ENCODE assay signal across 8 mouse cellular contexts in genomic region chr6:136913384-136914126, GRCm38 (mm10). TPM values are rescaled to one million over a fixed set of nuclear protein-coding genes. Genes with fewer than 3 reads are reported as not detected.
DNase-seq lines count a peak whose midpoint lies in the region; ATAC-seq and TF ChIP-seq lines count a peak whose summit lies in the region.

No protein-coding gene starts in this region.

- peak; percentile 66 for DNase-seq in brain, embryonic 14.5 days (ENCODE audit: low read depth)
- peak; percentile 30 for DNase-seq in forebrain, embryonic 10.5 days (ENCODE audit: extremely low spot score, low spot score)
- peak; percentile 41 to 60 for DNase-seq in heart, postnatal 36 days
- no peak for DNase-seq in cerebellum, adult 9-10 months
- no peak for DNase-seq in layer of hippocampus, postnatal 10 days (ENCODE audit: low spot score in 2 of 2)
- no peak for DNase-seq in thymus, adult 18-20 months

- peak overlapping the region; percentile 57 for H3K4me2 ChIP-seq in limb, embryonic 13.5 days (replicated peaks)
- H3K4me2 ChIP-seq in midbrain, embryonic 15.5 days, result peak overlapping the region; percentile 51

- no peak for TF ChIP-seq POLR2A in brain, embryonic 14.5 days (IDR thresholded peaks at IDR 0.05; ENCODE audit: borderline replicate concordance, extremely low read depth, insufficient read depth, insufficient read length, poor library complexity, severe bottlenecking)

- ATAC-seq in limb, embryonic 13.5 days (ENCODE audit: low FRiP score, low read depth), result peak; percentile 83
- ATAC-seq in midbrain, embryonic 15.5 days (replicated peaks), result peak; percentile 63

- H3K9ac ChIP-seq in limb, embryonic 13.5 days, result peak overlapping the region; percentile 43; the same call in 1 of the 2 replicates
- peak overlapping the region; percentile 20; the same call in 1 of the 2 replicates for H3K9ac ChIP-seq in midbrain, embryonic 15.5 days

- 0 out of 2 replicates have a peak, but pooled peaks cover 5% of the 10 kb centered on the region for H3K27me3 ChIP-seq in forebrain, embryonic 10.5 days (ENCODE audit: poor library complexity, severe bottlenecking)
- no peaks in the 10 kb centered on the region for H3K27me3 ChIP-seq in limb, embryonic 13.5 days
- H3K27me3 ChIP-seq in midbrain, embryonic 15.5 days (replicated peaks), result no peaks in the 10 kb centered on the region

- H3K4me1 ChIP-seq in forebrain, embryonic 10.5 days, result peaks cover 18% of the 10 kb centered on the region
- peaks cover 40% of the 10 kb centered on the region for H3K4me1 ChIP-seq in limb, embryonic 13.5 days
- H3K4me1 ChIP-seq in midbrain, embryonic 15.5 days, result peaks cover 7% of the 10 kb centered on the region; the same call in 1 of the 2 replicates

- H3K36me3 ChIP-seq in forebrain, embryonic 10.5 days (replicated peaks), result no peaks in the 10 kb centered on the region
- H3K36me3 ChIP-seq in limb, embryonic 13.5 days, result no peaks in the 10 kb centered on the region
- no peaks in the 10 kb centered on the region for H3K36me3 ChIP-seq in midbrain, embryonic 15.5 days (replicated peaks)

- WGBS in forebrain, embryonic 10.5 days, result 16% methylated on average over 18 of the region's 18 CpGs
- WGBS in limb, embryonic 13.5 days, result 6% methylated on average over 18 of the region's 18 CpGs
- whole genome bisulfite sequencing in midbrain, embryonic 15.5 days, result 15% methylated on average over 18 of the region's 18 CpGs

- intact Hi-C loops in heart, postnatal 36 days (cut with DNase I), result no loop called here

- H3K4me3 ChIP-seq in forebrain, embryonic 10.5 days, result peak overlapping the region; percentile 36
- peak overlapping the region; percentile 21 for H3K4me3 ChIP-seq in limb, embryonic 13.5 days
- peak overlapping the region; percentile 25 for H3K4me3 ChIP-seq in midbrain, embryonic 15.5 days

- no peak for TF ChIP-seq CTCF in brain, embryonic 14.5 days (IDR thresholded peaks at IDR 0.05; ENCODE audit: borderline replicate concordance, extremely low read depth, insufficient read depth, insufficient read length)

- H3K9me3 ChIP-seq in forebrain, embryonic 10.5 days, result no peaks in the 10 kb centered on the region
- H3K9me3 ChIP-seq in limb, embryonic 13.5 days, result no peaks in the 10 kb centered on the region
- H3K9me3 ChIP-seq in midbrain, embryonic 15.5 days, result no peaks in the 10 kb centered on the region

- peak overlapping the region; percentile 42; the same call in 1 of the 2 replicates for H3K27ac ChIP-seq in forebrain, embryonic 10.5 days
- peak overlapping the region; percentile 85 for H3K27ac ChIP-seq in limb, embryonic 13.5 days
- no peak overlapping the region for H3K27ac ChIP-seq in midbrain, embryonic 15.5 days

RNA-seq across cellular contexts. Expression of gene Erp27, which starts 8.4 kb away (rescaled TPM):
- polyA plus RNA-seq in brain, embryonic 14.5 days (2012; rRNA removed), result 0.08 and 0.21 TPM in 2 replicates
- not detected in 2 replicates for polyA plus RNA-seq in forebrain, embryonic 10.5 days (2016; fragmentation: Nextera tagmentation; extraction: Ambion mirVana)
- total RNA-seq in heart, postnatal 36 days (2021), result not detected
- polyA plus RNA-seq in limb, embryonic 13.5 days (2015; fragmentation: Nextera tagmentation; extraction: Ambion mirVana), result 0.28 and 0.46 TPM in 2 replicates
- not detected in 2 replicates for polyA plus RNA-seq in midbrain, embryonic 15.5 days (2015; fragmentation: Nextera tagmentation; extraction: Ambion mirVana)
- total RNA-seq in layer of hippocampus, postnatal 10 days (2021), result under 1 TPM; 0.57 to 0.76 TPM

RNA-seq across cellular contexts. Expression of gene Pde6h, which starts 10.1 kb away (rescaled TPM):
- 0.14 TPM in 1 of 2 replicates, not detected in the other for polyA plus RNA-seq in brain, embryonic 14.5 days (2012; rRNA removed)
- polyA plus RNA-seq in forebrain, embryonic 10.5 days (2016; fragmentation: Nextera tagmentation; extraction: Ambion mirVana), result not detected in 2 replicates
- total RNA-seq in heart, postnatal 36 days (2021), result not detected
- polyA plus RNA-seq in limb, embryonic 13.5 days (2015; fragmentation: Nextera tagmentation; extraction: Ambion mirVana), result 0.18 and 0.63 TPM in 2 replicates
- polyA plus RNA-seq in midbrain, embryonic 15.5 days (2015; fragmentation: Nextera tagmentation; extraction: Ambion mirVana), result not detected in 2 replicates
- total RNA-seq in layer of hippocampus, postnatal 10 days (2021), result 1 to 10 TPM in 1 of 2 experiments, under 1 TPM in 1; 0.71 to 1.3 TPM

RNA-seq across cellular contexts. Expression of gene Arhgdib, which starts 28.1 kb away (rescaled TPM):
- 17.3 and 23.0 TPM in 2 replicates for polyA plus RNA-seq in brain, embryonic 14.5 days (2012; rRNA removed)
- 22.0 and 25.3 TPM in 2 replicates for polyA plus RNA-seq in forebrain, embryonic 10.5 days (2016; fragmentation: Nextera tagmentation; extraction: Ambion mirVana)
- 10 to 100 TPM; 25.5 to 27.2 TPM for total RNA-seq in heart, postnatal 36 days (2021)
- 75.3 and 78.3 TPM in 2 replicates for polyA plus RNA-seq in limb, embryonic 13.5 days (2015; fragmentation: Nextera tagmentation; extraction: Ambion mirVana)
- polyA plus RNA-seq in midbrain, embryonic 15.5 days (2015; fragmentation: Nextera tagmentation; extraction: Ambion mirVana), result 15.3 and 16.4 TPM in 2 replicates
- 10 to 100 TPM; 17.4 to 18.4 TPM for total RNA-seq in layer of hippocampus, postnatal 10 days (2021)

RNA-seq across cellular contexts. Expression of gene Mgp, which starts 37.9 kb away (rescaled TPM):
- 8.8 and 11.5 TPM in 2 replicates for polyA plus RNA-seq in brain, embryonic 14.5 days (2012; rRNA removed)
- 0.50 and 0.91 TPM in 2 replicates for polyA plus RNA-seq in forebrain, embryonic 10.5 days (2016; fragmentation: Nextera tagmentation; extraction: Ambion mirVana)
- total RNA-seq in heart, postnatal 36 days (2021), result 100 to 1,000 TPM; 344 to 476 TPM
- polyA plus RNA-seq in limb, embryonic 13.5 days (2015; fragmentation: Nextera tagmentation; extraction: Ambion mirVana), result 180 and 183 TPM in 2 replicates
- polyA plus RNA-seq in midbrain, embryonic 15.5 days (2015; fragmentation: Nextera tagmentation; extraction: Ambion mirVana), result 14.8 and 15.4 TPM in 2 replicates
- total RNA-seq in layer of hippocampus, postnatal 10 days (2021), result 10 to 100 TPM; 15.1 to 26.3 TPM

RNA-seq across cellular contexts. Expression of gene Art4, which starts 56.0 kb away (rescaled TPM):
- 0.18 and 0.41 TPM in 2 replicates for polyA plus RNA-seq in brain, embryonic 14.5 days (2012; rRNA removed)
- 1.4 and 1.5 TPM in 2 replicates for polyA plus RNA-seq in forebrain, embryonic 10.5 days (2016; fragmentation: Nextera tagmentation; extraction: Ambion mirVana)
- 10 to 100 TPM; 21.9 to 26.1 TPM for total RNA-seq in heart, postnatal 36 days (2021)
- polyA plus RNA-seq in limb, embryonic 13.5 days (2015; fragmentation: Nextera tagmentation; extraction: Ambion mirVana), result 2.3 and 3.1 TPM in 2 replicates
- 0.14 and 0.24 TPM in 2 replicates for polyA plus RNA-seq in midbrain, embryonic 15.5 days (2015; fragmentation: Nextera tagmentation; extraction: Ambion mirVana)
- total RNA-seq in layer of hippocampus, postnatal 10 days (2021), result under 1 TPM in 1 of 2 experiments, not detected in 1; 0.23 TPM

Comparison
In these comparisons a context has a peak if more than half of its experiments do, and no peak if none do; other contexts are left out.
1. DNase-seq: peak in brain, embryonic 14.5 days (single experiment), forebrain, embryonic 10.5 days (single experiment) and heart, postnatal 36 days (2 of 2); none in cerebellum, adult 9-10 months (single experiment), layer of hippocampus, postnatal 10 days (0 of 2) and thymus, adult 18-20 months (0 of 2).
2. Peak in every context shown above with its lines, with median percentiles within 50 percentile points of each other: H3K4me3 ChIP-seq.